Mouse (Mus musculus) ZHBTc4 (cell line): Measurements from ENCODE around the gene Gemin4.
"Not testable (repeated sequence)": the region's sequence is repeated elsewhere in the genome, so short reads cannot be mapped to it uniquely, and the experiment has no call there.

Experiments
- DNase-seq: peaks from one replicate; pipeline ENCODE4 v3.0.0-alpha.2; 2011; ENCODE audit warnings: low read depth, low spot score

The Gemin4 gene

GRCm38 (mm10) chr11:76216681-76217389 is 629 bp downstream of the Gemin4 start:
- DNase-seq: peak; percentile 60

- no peak for DNase-seq
Observed at GRCm38 (mm10) chr11:76216049-76216540, 1.4 kb downstream of the Gemin4 start.

- no peak for DNase-seq
Observed at GRCm38 (mm10) chr11:76215011-76215410, 2.5 kb downstream of the Gemin4 start.

- DNase-seq: no peak
Observed at GRCm38 (mm10) chr11:76213841-76214240, 3.6 kb downstream of the Gemin4 start.

GRCm38 (mm10) chr11:76211595-76211994 is 5.9 kb downstream of the Gemin4 start:
- not testable (repeated sequence) for DNase-seq

- DNase-seq: no peak
Observed at GRCm38 (mm10) chr11:76210228-76210985, 7.1 kb downstream of the Gemin4 start.

- DNase-seq: peak; percentile 31
Observed at GRCm38 (mm10) chr11:76206793-76207192, 10.7 kb downstream of the Gemin4 start.

GRCm38 (mm10) chr11:76201761-76202674 is 15.4 kb downstream of the Gemin4 start:
- peak; percentile 73 for DNase-seq

GRCm38 (mm10) chr11:76196977-76197469 is 20.4 kb downstream of the Gemin4 start:
- DNase-seq: no peak

GRCm38 (mm10) chr11:76196275-76196976 is 21.0 kb downstream of the Gemin4 start:
- DNase-seq: peak; percentile 57

GRCm38 (mm10) chr11:76186908-76187307 is 30.6 kb downstream of the Gemin4 start:
- DNase-seq: peak; percentile 42

- no peak for DNase-seq
Observed at GRCm38 (mm10) chr11:76183745-76184144, 33.7 kb downstream of the Gemin4 start.

- no peak for DNase-seq
Observed at GRCm38 (mm10) chr11:76180146-76180540, 37.3 kb downstream of the Gemin4 start.

- DNase-seq: peak; percentile 75
Observed at GRCm38 (mm10) chr11:76179495-76180145, 37.8 kb downstream of the Gemin4 start, which contains the start of the genes Vps53 and Fam57a. Gene Vps53 (minus strand): TSS chr11:76179647. Gene Fam57a (plus strand): TSS chr11:76179671.

GRCm38 (mm10) chr11:76178726-76179494 is 38.6 kb downstream of the Gemin4 start:
- peak; percentile 87 for DNase-seq

- DNase-seq: no peak
Observed at GRCm38 (mm10) chr11:76170207-76170606, 47.3 kb downstream of the Gemin4 start.

GRCm38 (mm10) chr11:76168976-76169375 is 48.5 kb downstream of the Gemin4 start:
- DNase-seq: no peak

- peak; percentile 77 for DNase-seq
Observed at GRCm38 (mm10) chr11:76167079-76167765, 50.2 kb downstream of the Gemin4 start.

- DNase-seq: no peak
Observed at GRCm38 (mm10) chr11:76166657-76167056, 50.8 kb downstream of the Gemin4 start.
